Mouse (Mus musculus) intestine, postnatal 0 days (tissue): ENCODE data around the gene Sec16b. TPM values are rescaled to one million over a fixed set of nuclear protein-coding genes. Genes with fewer than 3 reads are reported as not detected.

Experiments used
- ATAC-seq: fragments of 200-750 bp; cut with Nextera tagmentation; 2 replicates; pipeline ENCODE4 v1.8.0; 2017; ENCODE audit warnings: mild to moderate bottlenecking, moderate TSS enrichment, moderate library complexity
- H3K27ac ChIP-seq: fragments of 300-500 bp; sonication (generic); 2 replicates; pipeline ENCODE4 v1.5.1; 2014; ENCODE audit warnings: mild to moderate bottlenecking, low read depth, low read length, moderate library complexity
- H3K27me3 ChIP-seq: fragments of 300-500 bp; sonication (generic); replicated peaks from 2 replicates; pipeline ENCODE4 v1.6.1; 2014; ENCODE audit warnings: low read length, mixed read lengths; ENCODE audit not compliant: control insufficient read depth, insufficient read depth
- H3K36me3 ChIP-seq: fragments of 300-500 bp; sonication (generic); 2 replicates; pipeline ENCODE4 v1.6.1; 2014; ENCODE audit warnings: mild to moderate bottlenecking, moderate library complexity; ENCODE audit not compliant: control insufficient read depth, insufficient read depth
- H3K4me1 ChIP-seq: fragments of 300-500 bp; sonication (generic); replicated peaks from 2 replicates; pipeline ENCODE4 v1.6.1; 2014; ENCODE audit warnings: antibody characterized with exemption, low read length, mixed read lengths; ENCODE audit not compliant: control insufficient read depth, insufficient read depth
- H3K4me2 ChIP-seq: fragments of 300-500 bp; sonication (generic); replicated peaks from 2 replicates; pipeline ENCODE4 v1.6.1; 2014; ENCODE audit warnings: low read depth, mild to moderate bottlenecking, moderate library complexity
- H3K4me3 ChIP-seq: fragments of 300-500 bp; sonication (generic); 2 replicates; pipeline ENCODE4 v1.5.1; 2014; ENCODE audit warnings: low read depth, low read length
- H3K9ac ChIP-seq: fragments of 300-500 bp; sonication (generic); 2 replicates; pipeline ENCODE4 v1.6.1; 2014; ENCODE audit warnings: mild to moderate bottlenecking, low read depth, low read length
- H3K9me3 ChIP-seq: fragments of 300-500 bp; sonication (generic); 2 replicates; pipeline ENCODE4 v1.6.1; 2016; ENCODE audit warnings: mixed run types; ENCODE audit not compliant: control insufficient read depth
- CTCF ChIP-seq: sonication (generic); IDR thresholded peaks from 2 replicates; pipeline ENCODE4 v1.5.1; 2016; ENCODE audit warnings: low read depth, mild to moderate bottlenecking, control low read depth, antibody characterized with exemption, moderate library complexity
- WGBS: fragments of 180-500 bp; shearing (Covaris S2); extraction: QIAGEN DNeasy Blood & Tissue Kit; methylation state at CpG from one replicate; pipeline ENCODE4 v1.1.7; 2014; 5-methylcytosine and 5-hydroxymethylcytosine counted together
- polyA plus RNA-seq: library from polyadenylated mRNA; unstranded; fragments of >200 nt; fragmentation: Nextera tagmentation; extraction: Ambion mirVana; gene quantifications from 2 replicates; pipeline ENCODE4 v1.2.1, GENCODE M21; 2015

Sec16b gene
- polyA plus RNA-seq, 1 experiment from 2014 or later, result 28.6 TPM

- no peak for TF ChIP-seq CTCF
- no peak for ATAC-seq
- H3K4me1 ChIP-seq, result no peaks in the 10 kb centered on the region
- H3K4me3 ChIP-seq, result no peak overlapping the region
- WGBS, result 67% methylated on average over 3 of the region's 3 CpGs
- no peak overlapping the region for H3K27ac ChIP-seq
- no peak overlapping the region for H3K4me2 ChIP-seq
- H3K36me3 ChIP-seq, result peaks cover 4% of the 10 kb centered on the region; the same call in 1 of the 2 replicates
- no peaks in the 10 kb centered on the region for H3K9me3 ChIP-seq
- no peak overlapping the region for H3K9ac ChIP-seq
- no peaks in the 10 kb centered on the region for H3K27me3 ChIP-seq
Measured at GRCm38 (mm10) chr1:157480901-157481300, 25.6 kb upstream of the Sec16b start.

DNA sequence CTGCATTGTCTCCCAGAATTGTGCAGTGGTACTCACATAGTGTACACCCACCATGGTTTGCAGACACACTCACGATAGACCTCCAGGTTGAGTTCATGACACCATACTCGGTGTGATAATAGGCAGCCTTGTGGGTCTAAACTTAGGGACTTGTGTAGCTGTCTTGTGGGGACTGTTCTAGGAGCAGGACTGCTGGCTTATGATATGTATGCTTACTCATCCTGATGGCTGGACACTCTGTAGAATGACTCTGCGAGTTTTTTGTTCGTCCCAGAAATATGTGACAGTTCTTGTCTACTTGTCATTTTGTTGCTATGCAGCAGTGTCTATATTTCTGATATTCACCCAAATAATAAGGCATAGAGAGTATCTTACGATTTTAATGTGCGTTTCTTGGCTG, 24.9 kb upstream of the Sec16b start:
- Histone ChIP-seq H3K9ac (no peak overlapping the region), H3K4me2 (no peak overlapping the region), H3K27me3 (no peaks in the 10 kb centered on the region), H3K36me3 (peaks cover 4% of the 10 kb centered on the region; the same call in 1 of the 2 replicates), H3K9me3 (no peaks in the 10 kb centered on the region), H3K27ac (no peak overlapping the region), H3K4me3 (no peak overlapping the region), H3K4me1 (no peaks in the 10 kb centered on the region)
- WGBS, result 93% methylated on average over 6 of the region's 6 CpGs
- no peak for ATAC-seq
- TF ChIP-seq CTCF, result no peak

GRCm38 (mm10) chr1:157484161-157484560, 22.4 kb upstream of the Sec16b start:
- WGBS, result 93% methylated on average over 4 of the region's 4 CpGs
- TF ChIP-seq CTCF, result no peak

GRCm38 (mm10) chr1:157500657-157501056, 5.9 kb upstream of the Sec16b start:
- Histone ChIP-seq H3K9ac (no peak overlapping the region), H3K4me2 (no peak overlapping the region), H3K9me3 (no peaks in the 10 kb centered on the region), H3K27me3 (no peaks in the 10 kb centered on the region), H3K4me3 (no peak overlapping the region), H3K36me3 (no peaks in the 10 kb centered on the region), H3K27ac (no peak overlapping the region), H3K4me1 (no peaks in the 10 kb centered on the region)
- ATAC-seq, result no peak
- 78% methylated on average over 1 of the region's 1 CpGs for WGBS
- no peak for TF ChIP-seq CTCF

More at GRCm38 (mm10) chr1:157484161-157484560, 22.4 kb upstream of the Sec16b start:
- Histone ChIP-seq H3K27me3 (no peaks in the 10 kb centered on the region), H3K9me3 (no peaks in the 10 kb centered on the region), H3K4me2 (no peak overlapping the region), H3K4me3 (no peak overlapping the region), H3K9ac (no peak overlapping the region), H3K27ac (no peak overlapping the region), H3K36me3 (no peaks in the 10 kb centered on the region), H3K4me1 (no peaks in the 10 kb centered on the region)
- ATAC-seq, result no peak

GRCm38 (mm10) chr1:157501352-157501945, 5.1 kb upstream of the Sec16b start:
- WGBS, result 87% methylated on average over 6 of the region's 6 CpGs
- no peak for TF ChIP-seq CTCF
- no peak overlapping the region for H3K9ac ChIP-seq
- H3K4me1 ChIP-seq, result no peaks in the 10 kb centered on the region
- H3K27me3 ChIP-seq, result no peaks in the 10 kb centered on the region
- no peaks in the 10 kb centered on the region for H3K36me3 ChIP-seq
- no peak for ATAC-seq
- H3K4me3 ChIP-seq, result no peak overlapping the region
- H3K4me2 ChIP-seq, result no peak overlapping the region
- H3K9me3 ChIP-seq, result no peaks in the 10 kb centered on the region
- H3K27ac ChIP-seq, result no peak overlapping the region

- H3K27ac ChIP-seq, result no peak overlapping the region
- no peaks in the 10 kb centered on the region for H3K36me3 ChIP-seq
- no peaks in the 10 kb centered on the region for H3K9me3 ChIP-seq
- H3K4me2 ChIP-seq, result no peak overlapping the region
- H3K4me1 ChIP-seq, result no peaks in the 10 kb centered on the region
- H3K4me3 ChIP-seq, result no peak overlapping the region
- no peak for TF ChIP-seq CTCF
- no peak for ATAC-seq
- WGBS, result 72% methylated on average over 6 of the region's 6 CpGs
- H3K9ac ChIP-seq, result no peak overlapping the region
- H3K27me3 ChIP-seq, result no peaks in the 10 kb centered on the region
Measured at GRCm38 (mm10) chr1:157503071-157503470, 3.5 kb upstream of the Sec16b start.
